Mouse (Mus musculus) embryonic fibroblast, embryonic 13.5 days (primary cell): Measurements from ENCODE around the gene Faap24.

Experiments
- CTCF ChIP-seq: IDR thresholded peaks from 2 replicates; pipeline ENCODE4 v1.5.1; 2011; ENCODE audit warnings: mild to moderate bottlenecking, control low read depth, low read length, moderate library complexity, borderline replicate concordance; ENCODE audit not compliant: insufficient read depth
- POLR2A ChIP-seq: IDR thresholded peaks from 2 replicates; pipeline ENCODE4 v1.6.1; 2011; ENCODE audit warnings: low read depth, mild to moderate bottlenecking, control low read depth, low read length, moderate library complexity

DNA sequence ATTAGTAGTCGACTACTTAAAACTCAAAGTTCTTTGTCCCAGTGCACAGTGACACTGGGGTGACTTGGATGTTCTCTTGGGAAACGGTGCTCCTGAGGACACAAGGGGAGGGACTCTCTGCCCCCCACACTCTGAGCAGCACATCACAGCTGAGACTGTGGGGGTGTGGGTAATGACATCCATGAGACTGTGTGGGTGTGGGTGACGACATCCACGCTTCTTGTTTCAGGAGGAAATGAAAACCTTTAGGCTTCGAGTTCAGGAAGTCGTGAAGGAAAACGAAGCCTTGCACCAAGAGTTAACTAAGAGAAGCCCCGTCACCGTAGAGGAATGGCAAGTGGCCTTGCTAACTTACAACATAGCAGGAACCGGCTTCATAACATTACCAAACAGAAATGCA, 26.4 kb upstream of the Faap24 start:
- no peak for TF ChIP-seq POLR2A
- no peak for TF ChIP-seq CTCF
